Mouse (Mus musculus): Measurements from ENCODE around the gene Slc50a1.
A peak's percentile ranks its signal among the peaks of the same experiment; 100 is the strongest.

The Slc50a1 gene

GRCm38 (mm10) chr3:89294195-89294594, 23.8 kb upstream of the Slc50a1 start:
- no peak for DNase-seq

GRCm38 (mm10) chr3:89293247-89293918, 23.0 kb upstream of the Slc50a1 start:
- no peak for DNase-seq

GRCm38 (mm10) chr3:89292303-89292702, 21.9 kb upstream of the Slc50a1 start:
- no peak for DNase-seq

- no peak for DNase-seq
These were observed 21.5 kb upstream of the Slc50a1 start for GRCm38 (mm10) chr3:89291874-89292273.

- DNase-seq, result peak; percentile 33
These were observed 18.1 kb upstream of the Slc50a1 start for GRCm38 (mm10) chr3:89288503-89288928.

- no peak for DNase-seq
These were observed 16.9 kb upstream of the Slc50a1 start for GRCm38 (mm10) chr3:89287286-89287685.

GRCm38 (mm10) chr3:89285526-89285925, 15.2 kb upstream of the Slc50a1 start:
- DNase-seq, result no peak

- DNase-seq, result no peak
These were observed 13.9 kb upstream of the Slc50a1 start for GRCm38 (mm10) chr3:89284261-89284660.

GRCm38 (mm10) chr3:89282291-89282643, 11.9 kb upstream of the Slc50a1 start:
- DNase-seq, result no peak

- DNase-seq, result peak; percentile 93
These were observed 11.4 kb upstream of the Slc50a1 start for GRCm38 (mm10) chr3:89281579-89282290.

GRCm38 (mm10) chr3:89280606-89281511, 10.5 kb upstream of the Slc50a1 start, which contains the start of gene Efna1:
Gene Efna1, minus strand, starts transcription at chr3:89281142.
- peak; percentile 87 for DNase-seq

GRCm38 (mm10) chr3:89280050-89280605, 9.8 kb upstream of the Slc50a1 start:
- peak; percentile 80 for DNase-seq

GRCm38 (mm10) chr3:89279153-89279890, 9.0 kb upstream of the Slc50a1 start:
- peak; percentile 94 for DNase-seq

- DNase-seq, result peak; percentile 20
These were observed 8.3 kb upstream of the Slc50a1 start for GRCm38 (mm10) chr3:89278643-89279042.

- peak; percentile 83 for DNase-seq
These were observed 7.7 kb upstream of the Slc50a1 start for GRCm38 (mm10) chr3:89278107-89278506.

GRCm38 (mm10) chr3:89277281-89278021, 7.1 kb upstream of the Slc50a1 start:
- DNase-seq, result peak; percentile 60

- DNase-seq, result no peak
These were observed 5.7 kb upstream of the Slc50a1 start for GRCm38 (mm10) chr3:89276061-89276460.

- peak; percentile 51 for DNase-seq
These were observed 1.4 kb upstream of the Slc50a1 start for GRCm38 (mm10) chr3:89271760-89272159.

- DNase-seq, result peak; percentile 55
These were observed 521 bp upstream of the Slc50a1 start for GRCm38 (mm10) chr3:89270891-89271290.

GRCm38 (mm10) chr3:89268916-89269315, 1.5 kb downstream of the Slc50a1 start:
- DNase-seq, result no peak

- peak; percentile 84 for DNase-seq
These were observed 3.9 kb downstream of the Slc50a1 start for GRCm38 (mm10) chr3:89266439-89266893.
